Mouse (Mus musculus): ENCODE results near the gene Clec11a.

Gene Clec11a

DNA sequence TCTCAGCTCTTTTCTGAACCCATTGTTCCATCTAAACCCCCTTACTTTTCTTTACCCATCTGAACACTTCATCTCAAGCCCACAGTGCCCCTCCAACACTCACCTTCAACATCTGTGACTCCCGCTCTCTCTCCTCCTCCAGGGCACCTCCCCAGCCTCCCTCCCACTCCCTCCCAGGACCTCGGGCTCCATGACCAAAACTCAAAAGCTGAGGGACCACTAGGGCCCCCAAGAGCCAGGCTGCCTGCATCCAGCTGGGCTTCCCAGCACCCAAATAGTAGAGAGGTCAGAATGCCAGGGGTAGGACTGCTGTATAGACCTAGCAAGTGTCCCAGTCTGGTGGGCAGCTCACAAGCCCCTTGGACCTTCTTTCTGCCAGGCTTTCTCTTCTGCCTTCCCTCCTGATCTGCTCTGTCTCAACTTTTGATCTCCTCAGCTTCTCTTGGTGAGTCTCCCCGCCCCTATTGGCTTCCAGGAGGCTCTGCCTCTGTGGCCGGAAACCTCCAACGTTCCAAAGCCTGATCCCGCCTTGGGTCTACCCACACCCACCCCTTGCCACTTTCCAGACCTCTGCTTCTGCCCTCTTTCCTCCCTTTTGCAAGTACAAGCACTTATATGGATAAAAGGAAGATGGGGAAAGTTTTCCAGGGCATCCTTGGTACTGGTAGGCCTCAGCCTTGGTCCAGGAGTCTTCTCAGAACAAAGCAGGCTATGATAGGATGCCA is at the start of gene Clec11a:
TSS of gene Clec11a (minus strand) at position 387 of the 725 bp plus-strand sequence.
- peak; percentile 37 for DNase-seq (ENCODE audit: extremely low read depth, insufficient read length, low spot score)

- no peak for DNase-seq (ENCODE audit: extremely low read depth, insufficient read length, low spot score)
Measured at GRCm38 (mm10) chr7:44355411-44355810, 48.7 kb upstream of the Clec11a start.

- DNase-seq (ENCODE audit: extremely low read depth, insufficient read length, low spot score): no peak
Measured at GRCm38 (mm10) chr7:44353601-44354340, 47.1 kb upstream of the Clec11a start.

GRCm38 (mm10) chr7:44352750-44353600 is 46.3 kb upstream of the Clec11a start:
- DNase-seq (ENCODE audit: extremely low read depth, insufficient read length, low spot score): no peak

- DNase-seq (ENCODE audit: extremely low read depth, insufficient read length, low spot score): no peak
Measured at GRCm38 (mm10) chr7:44351881-44352749, 45.4 kb upstream of the Clec11a start.

DNA sequence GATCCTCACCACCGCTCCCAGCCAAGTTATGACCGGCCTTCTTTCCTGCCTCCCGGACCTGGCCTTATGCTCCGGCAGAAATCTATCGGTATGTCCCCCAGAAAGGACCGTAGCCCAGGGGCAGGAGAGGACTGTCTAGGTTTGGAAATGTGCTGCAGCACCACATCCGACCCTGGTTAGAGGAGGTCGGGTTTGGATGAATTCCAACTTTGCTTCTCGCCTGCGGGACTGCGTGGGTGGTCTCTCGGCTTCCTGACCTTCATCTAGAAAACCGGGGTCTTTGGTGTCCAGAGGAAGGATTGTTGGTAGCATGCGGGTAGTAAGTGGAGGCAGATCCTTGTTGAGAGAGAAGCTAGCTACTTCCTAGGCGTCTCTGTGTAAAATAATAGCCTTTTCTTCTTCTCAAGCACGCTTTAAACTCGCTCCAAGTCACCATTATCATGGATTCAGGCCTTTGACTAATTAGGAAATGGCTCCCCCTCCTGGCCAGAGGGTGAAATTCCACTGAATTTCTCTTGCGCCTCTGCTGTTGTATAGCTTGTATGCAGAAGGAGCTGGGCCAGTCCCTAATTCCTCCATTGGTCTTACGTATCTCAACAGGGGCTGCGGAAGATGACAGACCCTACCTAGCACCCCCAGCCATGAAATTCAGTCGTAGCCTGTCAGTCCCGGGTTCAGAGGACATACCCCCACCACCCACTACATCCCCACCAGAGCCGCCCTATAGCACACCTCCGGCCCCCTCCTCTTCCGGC is 44.4 kb upstream of the Clec11a start:
- no peak for DNase-seq (ENCODE audit: extremely low read depth, insufficient read length, low spot score)

DNA sequence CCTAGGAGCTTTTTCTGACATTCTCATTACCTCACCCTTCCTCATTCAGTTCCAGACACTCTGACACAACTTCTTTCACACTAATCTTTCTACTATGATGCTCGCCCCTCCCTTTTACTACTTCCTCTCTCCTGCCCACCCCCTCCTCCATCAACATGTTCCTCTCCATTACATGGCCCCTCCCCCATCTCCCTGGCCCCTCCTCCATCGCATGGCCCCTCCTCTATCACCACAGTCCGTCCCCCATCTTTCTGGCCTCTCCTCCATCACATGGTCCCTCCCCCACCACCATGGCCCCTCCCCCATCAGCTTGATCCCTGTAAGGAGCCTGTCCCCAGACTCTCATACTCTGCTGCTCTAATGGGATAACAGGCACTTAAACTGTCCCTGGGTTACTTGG is 42.3 kb upstream of the Clec11a start:
- no peak for DNase-seq (ENCODE audit: extremely low read depth, insufficient read length, low spot score)

- DNase-seq (ENCODE audit: extremely low read depth, insufficient read length, low spot score): peak; percentile 51
Measured at GRCm38 (mm10) chr7:44344622-44345021, 37.9 kb upstream of the Clec11a start.

DNA sequence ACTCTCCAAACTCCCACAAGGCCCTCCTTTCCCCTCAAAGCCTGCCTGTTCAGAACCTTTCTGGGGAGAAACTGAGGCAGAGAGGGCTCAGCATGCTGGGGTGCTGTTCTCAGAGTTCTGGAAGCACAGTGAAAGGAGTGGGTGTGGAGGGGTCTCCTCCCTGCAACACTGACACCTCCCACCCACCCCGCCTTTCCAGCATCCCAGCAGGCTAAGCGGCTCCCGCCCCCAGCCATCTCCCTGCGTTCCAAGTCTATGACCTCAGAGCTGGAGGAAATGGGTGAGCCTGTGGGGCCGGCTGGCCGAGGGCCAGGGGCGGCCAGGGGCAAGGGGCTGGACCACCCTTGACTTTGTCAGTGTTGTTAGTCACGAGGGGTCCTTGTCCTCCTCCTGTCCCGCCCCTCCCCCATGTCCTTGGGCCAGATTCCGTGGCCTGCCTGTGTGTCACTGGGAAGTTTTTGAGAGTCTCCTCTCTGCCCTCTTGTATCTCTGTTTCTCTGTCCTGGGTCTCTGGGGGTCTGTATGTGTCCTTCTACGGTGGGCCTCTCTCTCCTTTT is 36.8 kb upstream of the Clec11a start:
- no peak for DNase-seq (ENCODE audit: extremely low read depth, insufficient read length, low spot score)

DNA sequence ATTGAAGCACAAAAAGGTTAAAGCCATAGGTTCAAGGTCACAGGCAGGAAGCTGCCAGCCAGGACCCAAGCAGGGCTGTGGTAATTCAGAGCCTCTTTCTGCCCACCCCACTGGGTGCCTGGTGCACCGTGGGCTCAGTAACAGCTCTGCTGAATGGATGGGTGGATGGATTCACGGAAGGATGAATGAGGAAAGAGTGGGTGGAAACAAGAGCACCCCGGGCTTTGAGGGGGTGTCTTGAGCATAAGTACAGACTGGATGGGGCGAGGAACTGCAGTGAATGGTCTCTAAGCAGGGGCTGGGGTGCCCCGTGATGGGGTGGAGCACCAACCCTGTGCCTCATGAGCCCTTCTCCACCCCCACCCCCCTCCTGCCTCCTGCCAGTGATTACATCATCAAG is 35.0 kb upstream of the Clec11a start:
- DNase-seq (ENCODE audit: extremely low read depth, insufficient read length, low spot score): no peak

DNA sequence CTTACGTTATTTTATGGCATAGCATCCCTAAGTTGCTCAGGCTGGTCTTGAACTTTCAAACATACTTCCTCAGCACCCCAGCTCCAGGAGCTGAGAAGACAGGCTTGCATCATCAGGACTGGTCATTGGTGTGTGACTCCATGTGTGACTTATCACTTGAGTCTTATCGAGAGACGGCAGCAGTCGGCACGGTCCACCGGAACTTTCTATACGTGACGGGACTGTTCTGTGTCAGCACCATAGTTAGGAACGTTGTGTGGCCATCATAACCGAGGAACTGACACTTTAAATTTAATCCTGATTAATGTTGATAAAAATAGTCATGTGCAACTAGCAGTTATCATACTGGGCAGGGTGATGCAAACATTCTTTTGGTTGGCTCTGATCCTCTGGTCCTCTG is 34.4 kb upstream of the Clec11a start:
- no peak for DNase-seq (ENCODE audit: extremely low read depth, insufficient read length, low spot score)

DNA sequence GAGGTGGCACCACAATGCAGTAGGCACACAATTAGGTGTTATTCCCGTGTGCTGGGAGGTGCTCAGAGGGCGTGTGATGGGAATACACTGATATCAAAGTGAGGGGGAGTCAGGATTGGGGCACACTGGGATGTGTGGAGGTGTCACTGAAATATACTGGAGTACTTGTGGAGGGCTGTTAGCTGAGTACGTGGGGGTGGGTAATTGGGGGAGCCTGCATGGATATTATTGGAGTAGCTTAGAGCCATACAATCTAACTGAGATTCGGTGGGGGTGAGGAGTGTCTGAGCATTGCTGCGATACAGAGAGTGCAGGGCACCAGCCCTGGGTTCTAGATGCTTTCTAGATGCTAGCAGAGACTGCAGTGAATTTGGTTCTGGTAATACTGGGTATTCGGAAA is 33.5 kb upstream of the Clec11a start:
- no peak for DNase-seq (ENCODE audit: extremely low read depth, insufficient read length, low spot score)

DNA sequence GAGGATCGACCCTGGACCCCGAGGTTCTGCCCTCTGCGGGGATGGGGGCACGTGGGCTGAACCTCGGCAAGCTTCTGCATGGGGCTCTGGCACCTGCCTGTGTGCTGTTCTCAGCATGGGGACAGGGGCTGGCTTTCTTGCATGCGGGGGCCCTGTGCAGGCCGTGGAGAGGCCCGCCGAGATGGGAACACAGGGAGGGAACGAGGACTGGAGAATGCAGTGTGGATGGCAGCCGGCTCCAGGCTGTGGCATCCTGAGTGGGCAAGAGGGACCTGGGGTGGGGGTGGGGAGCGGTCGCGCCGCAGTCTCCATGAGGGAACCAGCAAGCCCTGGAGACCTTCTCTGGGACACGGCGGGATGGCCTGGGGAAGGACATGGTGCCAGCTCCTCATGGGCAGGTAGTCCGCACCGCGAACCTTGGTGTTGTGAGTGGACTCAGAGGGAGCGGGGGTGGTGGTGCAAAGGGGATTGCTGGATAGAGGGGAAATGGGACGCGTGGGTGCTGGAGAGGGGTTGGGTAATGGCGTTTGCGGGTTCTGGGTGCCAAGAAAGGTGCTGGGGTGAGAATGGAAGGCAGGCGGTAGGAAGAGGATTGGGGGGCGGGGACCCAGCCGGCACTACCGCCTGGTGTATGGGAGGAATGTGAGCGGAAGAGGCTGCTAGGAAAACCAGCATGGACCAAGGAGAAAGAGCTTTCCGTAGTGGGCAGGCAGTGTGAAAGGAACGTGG is 30.6 kb upstream of the Clec11a start:
- DNase-seq (ENCODE audit: extremely low read depth, insufficient read length, low spot score): no peak

GRCm38 (mm10) chr7:44336046-44337021 is 29.6 kb upstream of the Clec11a start:
- DNase-seq (ENCODE audit: extremely low read depth, insufficient read length, low spot score): no peak

- no peak for DNase-seq (ENCODE audit: extremely low read depth, insufficient read length, low spot score)
Measured at GRCm38 (mm10) chr7:44335031-44335878, 28.6 kb upstream of the Clec11a start.

- no peak for DNase-seq (ENCODE audit: extremely low read depth, insufficient read length, low spot score)
Measured at GRCm38 (mm10) chr7:44334139-44334538, 27.4 kb upstream of the Clec11a start.

DNA sequence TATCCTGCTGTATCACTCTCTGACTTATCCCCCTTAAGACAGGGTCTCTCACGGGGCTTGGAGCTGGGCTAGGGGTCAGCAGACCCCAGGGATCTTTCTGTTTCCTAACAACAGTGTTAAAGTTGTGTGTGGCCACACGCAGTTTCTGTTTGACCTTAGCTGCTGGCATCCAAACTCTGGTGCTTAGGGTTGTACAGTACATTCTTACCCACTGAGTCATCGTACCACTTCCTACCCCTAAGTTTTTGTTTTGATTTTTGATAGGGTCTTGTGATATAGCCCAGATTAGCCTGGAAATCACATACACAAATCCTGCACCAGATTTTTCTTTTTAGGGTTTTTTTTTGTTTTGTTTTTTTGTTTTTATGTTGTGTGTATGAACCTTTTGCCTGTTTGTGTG is 25.6 kb upstream of the Clec11a start:
- peak; percentile 43 for DNase-seq (ENCODE audit: extremely low read depth, insufficient read length, low spot score)
